Mouse (Mus musculus): ENCODE measurements at regions not wholly inside any gene's neighbourhood (a gene's known extent, or its start where the extent isn't known, plus 50 kb on each side); places are given as distances from the start of the nearest gene placed in this dataset.

DNA sequence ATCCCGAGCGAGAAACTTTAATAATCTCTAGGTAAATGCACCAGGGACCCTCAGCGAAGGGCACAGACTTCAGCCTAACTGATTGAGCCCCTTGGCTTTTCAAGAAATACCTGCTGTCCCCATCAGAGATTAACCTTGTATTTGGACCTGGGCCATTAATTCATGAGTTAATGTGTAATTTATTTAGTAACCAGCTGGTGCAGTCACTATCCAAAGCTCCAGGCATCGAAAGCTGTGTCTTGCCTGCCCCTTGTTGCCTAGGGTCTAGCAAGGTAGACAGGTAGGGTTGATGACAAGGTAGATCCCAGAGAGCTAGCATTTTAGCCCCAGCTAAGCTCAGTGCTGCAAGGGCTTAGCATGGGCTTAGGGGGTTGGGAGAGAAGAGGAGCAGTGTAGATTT, 80.9 kb upstream of the Runx1 start:
- 84% methylated on average over 4 of the region's 4 CpGs for WGBS
- no peaks in the 10 kb centered on the region for H3K36me3 ChIP-seq (ENCODE audit: control insufficient read depth, insufficient read depth, low read length)

GRCm38 (mm10) chr16:92905626-92906025, 79.7 kb upstream of the Runx1 start:
- Histone ChIP-seq H3K27me3 (replicated peaks; ENCODE audit: control insufficient read depth, insufficient read depth, low read length) (no peaks in the 10 kb centered on the region), H3K36me3 (ENCODE audit: control insufficient read depth, insufficient read depth, low read length) (no peaks in the 10 kb centered on the region), H3K4me1 (ENCODE audit: control insufficient read depth, insufficient read depth, low read length) (no peaks in the 10 kb centered on the region), H3K9me3 (ENCODE audit: control insufficient read depth, low read length) (no peaks in the 10 kb centered on the region), H3K27ac (ENCODE audit: low read length) (no peak overlapping the region), H3K4me3 (ENCODE audit: low read length) (no peak overlapping the region), H3K9ac (ENCODE audit: low read depth, low read length) (no peak overlapping the region), H3K4me2 (ENCODE audit: low read depth, low read length) (no peak overlapping the region)
- ATAC-seq, result no peak
- 92% methylated on average over 6 of the region's 6 CpGs for WGBS

More for the DNA sequence above, 80.9 kb upstream of the Runx1 start:
- Histone ChIP-seq H3K9me3 (ENCODE audit: control insufficient read depth, low read length) (no peaks in the 10 kb centered on the region; the same call in 1 of the 2 replicates), H3K4me3 (ENCODE audit: low read length) (no peak overlapping the region), H3K27me3 (replicated peaks; ENCODE audit: control insufficient read depth, insufficient read depth, low read length) (no peaks in the 10 kb centered on the region), H3K4me1 (ENCODE audit: control insufficient read depth, insufficient read depth, low read length) (no peaks in the 10 kb centered on the region), H3K27ac (ENCODE audit: low read length) (no peak overlapping the region), H3K9ac (ENCODE audit: low read depth, low read length) (no peak overlapping the region), H3K4me2 (ENCODE audit: low read depth, low read length) (no peak overlapping the region)
- no peak for ATAC-seq

DNA sequence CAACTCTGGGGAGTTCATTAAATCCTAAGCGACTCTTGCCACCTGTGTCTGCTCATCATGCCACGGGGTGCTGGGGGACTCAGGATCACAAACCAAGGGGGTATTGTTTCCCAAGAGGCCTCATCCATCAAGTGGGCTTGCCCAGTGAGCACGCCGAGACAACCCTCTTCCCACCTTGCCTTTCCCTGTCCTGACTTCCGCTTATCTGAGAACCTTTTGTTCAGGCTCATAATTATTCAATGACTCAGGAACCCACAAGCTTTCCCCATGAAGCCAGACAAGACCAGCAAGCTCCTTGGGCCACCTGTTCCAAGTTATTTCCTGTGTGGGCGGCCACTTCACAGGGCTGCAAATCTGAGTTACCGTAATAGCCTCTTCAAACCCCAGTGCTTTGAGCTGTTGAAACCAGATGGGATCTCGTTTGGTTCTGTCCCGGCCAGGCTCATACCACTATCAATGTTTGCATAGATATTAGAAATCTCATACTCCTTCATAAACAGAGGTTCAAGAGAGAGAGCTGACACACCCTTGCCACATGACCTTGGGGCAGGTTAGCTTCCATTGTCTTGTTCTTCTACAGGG, 78.0 kb upstream of the Runx1 start:
- WGBS, result 47% methylated on average over 9 of the region's 9 CpGs
- Histone ChIP-seq H3K36me3 (ENCODE audit: control insufficient read depth, insufficient read depth, low read length) (no peaks in the 10 kb centered on the region), H3K4me1 (ENCODE audit: control insufficient read depth, insufficient read depth, low read length) (no peaks in the 10 kb centered on the region), H3K27ac (ENCODE audit: low read length) (no peak overlapping the region), H3K27me3 (replicated peaks; ENCODE audit: control insufficient read depth, insufficient read depth, low read length) (no peaks in the 10 kb centered on the region), H3K9me3 (ENCODE audit: control insufficient read depth, low read length) (no peaks in the 10 kb centered on the region), H3K4me3 (ENCODE audit: low read length) (no peak overlapping the region), H3K4me2 (ENCODE audit: low read depth, low read length) (no peak overlapping the region), H3K9ac (ENCODE audit: low read depth, low read length) (no peak overlapping the region)
- no peak for ATAC-seq

DNA sequence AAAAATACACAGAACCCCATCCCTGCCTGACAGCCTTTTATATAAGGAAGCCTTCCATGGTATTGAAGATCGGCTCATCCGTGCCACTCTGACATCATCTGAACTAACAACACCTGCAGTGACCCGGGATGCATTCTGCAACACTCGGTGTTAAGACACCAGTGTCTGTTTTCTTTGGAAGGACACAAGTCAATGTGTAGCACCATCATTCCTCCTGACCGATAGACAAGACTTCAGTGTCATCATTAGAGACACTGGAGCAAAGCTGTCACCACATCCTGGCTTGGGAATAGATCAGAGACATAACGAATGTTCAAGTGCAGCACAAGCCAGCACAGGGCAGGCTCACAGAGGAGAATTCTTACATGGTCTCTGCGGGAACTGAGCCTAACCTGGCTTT, 77.5 kb upstream of the Runx1 start:
- no peak for ATAC-seq
- Histone ChIP-seq H3K4me3 (ENCODE audit: low read length) (no peak overlapping the region), H3K36me3 (ENCODE audit: control insufficient read depth, insufficient read depth, low read length) (no peaks in the 10 kb centered on the region), H3K27ac (ENCODE audit: low read length) (no peak overlapping the region), H3K4me2 (ENCODE audit: low read depth, low read length) (no peak overlapping the region), H3K9me3 (ENCODE audit: control insufficient read depth, low read length) (no peaks in the 10 kb centered on the region), H3K27me3 (replicated peaks; ENCODE audit: control insufficient read depth, insufficient read depth, low read length) (no peaks in the 10 kb centered on the region), H3K4me1 (ENCODE audit: control insufficient read depth, insufficient read depth, low read length) (no peaks in the 10 kb centered on the region), H3K9ac (ENCODE audit: low read depth, low read length) (no peak overlapping the region)
- WGBS, result 91% methylated on average over 7 of the region's 7 CpGs

DNA sequence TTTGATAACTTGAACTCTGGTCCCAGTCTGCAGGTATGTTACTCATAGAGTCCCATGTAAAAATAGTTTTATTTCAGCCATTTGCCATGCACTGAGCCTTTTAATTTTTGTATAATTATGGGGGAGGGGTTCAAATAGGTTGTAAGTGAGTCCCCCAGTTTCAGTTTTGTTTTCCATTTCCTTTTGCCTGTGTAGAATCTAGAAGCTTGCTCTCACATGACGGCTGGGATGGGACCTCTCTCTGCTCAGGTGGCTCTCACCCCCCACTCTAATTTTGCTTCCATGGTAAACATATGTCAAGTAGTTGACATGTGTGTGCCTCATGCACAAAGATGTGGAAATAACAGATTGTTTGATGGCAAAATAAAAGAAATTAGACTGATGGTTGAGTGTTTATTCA, 73.8 kb upstream of the Runx1 start:
- Histone ChIP-seq H3K27me3 (replicated peaks; ENCODE audit: control insufficient read depth, insufficient read depth, low read length) (no peaks in the 10 kb centered on the region), H3K36me3 (ENCODE audit: control insufficient read depth, insufficient read depth, low read length) (no peaks in the 10 kb centered on the region), H3K9ac (ENCODE audit: low read depth, low read length) (no peak overlapping the region), H3K9me3 (ENCODE audit: control insufficient read depth, low read length) (no peaks in the 10 kb centered on the region), H3K27ac (ENCODE audit: low read length) (no peak overlapping the region), H3K4me3 (ENCODE audit: low read length) (no peak overlapping the region), H3K4me1 (ENCODE audit: control insufficient read depth, insufficient read depth, low read length) (no peaks in the 10 kb centered on the region), H3K4me2 (ENCODE audit: low read depth, low read length) (no peak overlapping the region)
- ATAC-seq, result no peak
- WGBS, result 68% methylated on average over 1 of the region's 1 CpGs

- WGBS, result 66% methylated on average over 2 of the region's 2 CpGs
- no peak overlapping the region for H3K27ac ChIP-seq (ENCODE audit: low read length)
- H3K9ac ChIP-seq (ENCODE audit: low read depth, low read length), result no peak overlapping the region
- no peak overlapping the region for H3K4me3 ChIP-seq (ENCODE audit: low read length)
- H3K9me3 ChIP-seq (ENCODE audit: control insufficient read depth, low read length), result no peaks in the 10 kb centered on the region
- H3K4me2 ChIP-seq (ENCODE audit: low read depth, low read length), result no peak overlapping the region
- H3K27me3 ChIP-seq (replicated peaks; ENCODE audit: control insufficient read depth, insufficient read depth, low read length), result no peaks in the 10 kb centered on the region
- no peaks in the 10 kb centered on the region for H3K36me3 ChIP-seq (ENCODE audit: control insufficient read depth, insufficient read depth, low read length)
- no peaks in the 10 kb centered on the region for H3K4me1 ChIP-seq (ENCODE audit: control insufficient read depth, insufficient read depth, low read length)
- no peak for ATAC-seq
Measured at GRCm38 (mm10) chr16:92891741-92892140, 65.8 kb upstream of the Runx1 start.

GRCm38 (mm10) chr16:92890713-92891112, 64.8 kb upstream of the Runx1 start:
- Histone ChIP-seq H3K4me3 (ENCODE audit: low read length) (no peak overlapping the region), H3K9ac (ENCODE audit: low read depth, low read length) (no peak overlapping the region), H3K4me1 (ENCODE audit: control insufficient read depth, insufficient read depth, low read length) (no peaks in the 10 kb centered on the region), H3K27ac (ENCODE audit: low read length) (no peak overlapping the region), H3K36me3 (ENCODE audit: control insufficient read depth, insufficient read depth, low read length) (no peaks in the 10 kb centered on the region), H3K4me2 (ENCODE audit: low read depth, low read length) (no peak overlapping the region), H3K27me3 (replicated peaks; ENCODE audit: control insufficient read depth, insufficient read depth, low read length) (no peaks in the 10 kb centered on the region), H3K9me3 (ENCODE audit: control insufficient read depth, low read length) (no peaks in the 10 kb centered on the region)
- 81% methylated on average over 3 of the region's 3 CpGs for WGBS
- no peak for ATAC-seq

DNA sequence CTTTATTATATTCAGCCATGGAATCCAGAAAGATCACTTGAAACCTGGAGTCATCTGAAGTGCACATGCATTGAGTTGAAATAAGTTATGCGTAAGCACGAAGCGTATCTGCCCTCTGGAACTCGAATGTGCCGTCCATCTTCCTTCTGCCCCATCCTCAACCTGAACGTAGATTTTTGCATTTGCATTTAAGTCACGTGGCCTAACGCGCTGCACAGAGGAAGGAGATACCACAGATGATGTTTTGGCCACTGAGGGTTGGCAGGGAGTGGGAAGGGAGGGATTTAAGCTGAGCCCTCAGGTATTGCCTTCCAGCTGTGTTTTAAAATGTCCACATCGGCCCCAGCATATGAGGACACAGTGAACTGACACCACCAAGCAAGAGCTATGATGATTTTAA, 63.6 kb upstream of the Runx1 start:
- no peak overlapping the region for H3K27ac ChIP-seq (ENCODE audit: low read length)
- H3K27me3 ChIP-seq (replicated peaks; ENCODE audit: control insufficient read depth, insufficient read depth, low read length), result no peaks in the 10 kb centered on the region
- ATAC-seq, result no peak
- 87% methylated on average over 10 of the region's 10 CpGs for WGBS
- H3K9me3 ChIP-seq (ENCODE audit: control insufficient read depth, low read length), result no peaks in the 10 kb centered on the region
- no peaks in the 10 kb centered on the region for H3K36me3 ChIP-seq (ENCODE audit: control insufficient read depth, insufficient read depth, low read length)
- H3K4me1 ChIP-seq (ENCODE audit: control insufficient read depth, insufficient read depth, low read length), result no peaks in the 10 kb centered on the region
- H3K9ac ChIP-seq (ENCODE audit: low read depth, low read length), result no peak overlapping the region
- H3K4me2 ChIP-seq (ENCODE audit: low read depth, low read length), result no peak overlapping the region
- no peak overlapping the region for H3K4me3 ChIP-seq (ENCODE audit: low read length)

DNA sequence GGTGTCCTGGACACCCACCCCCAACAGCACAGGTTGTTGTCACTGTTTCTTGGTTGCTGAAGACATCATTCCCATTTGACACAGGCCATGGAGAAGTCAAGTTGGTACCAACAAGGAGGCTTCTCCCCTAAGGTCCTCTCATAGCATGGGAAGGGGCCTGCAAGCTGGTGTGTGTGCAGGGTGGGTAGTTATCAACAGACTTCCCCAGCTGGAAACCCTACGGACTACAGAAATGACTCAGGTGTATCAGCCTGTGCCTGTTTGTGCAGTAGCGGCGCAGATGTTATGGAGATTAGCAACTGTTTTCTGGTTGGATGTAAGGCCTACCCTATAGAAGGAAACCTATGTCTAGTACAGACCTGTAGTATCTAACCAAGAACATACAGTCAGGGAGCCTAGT, 60.3 kb upstream of the Runx1 start:
- Histone ChIP-seq H3K4me1 (ENCODE audit: control insufficient read depth, insufficient read depth, low read length) (no peaks in the 10 kb centered on the region), H3K9ac (ENCODE audit: low read depth, low read length) (no peak overlapping the region), H3K4me3 (ENCODE audit: low read length) (no peak overlapping the region), H3K9me3 (ENCODE audit: control insufficient read depth, low read length) (no peaks in the 10 kb centered on the region), H3K27ac (ENCODE audit: low read length) (no peak overlapping the region), H3K36me3 (ENCODE audit: control insufficient read depth, insufficient read depth, low read length) (no peaks in the 10 kb centered on the region), H3K27me3 (replicated peaks; ENCODE audit: control insufficient read depth, insufficient read depth, low read length) (no peaks in the 10 kb centered on the region), H3K4me2 (ENCODE audit: low read depth, low read length) (no peak overlapping the region)
- ATAC-seq, result no peak
- 97% methylated on average over 3 of the region's 3 CpGs for WGBS

GRCm38 (mm10) chr16:92883821-92884272, 57.9 kb upstream of the Runx1 start:
- Histone ChIP-seq H3K9me3 (ENCODE audit: control insufficient read depth, low read length) (no peaks in the 10 kb centered on the region), H3K4me1 (ENCODE audit: control insufficient read depth, insufficient read depth, low read length) (no peaks in the 10 kb centered on the region), H3K36me3 (ENCODE audit: control insufficient read depth, insufficient read depth, low read length) (no peaks in the 10 kb centered on the region), H3K4me3 (ENCODE audit: low read length) (no peak overlapping the region), H3K27me3 (replicated peaks; ENCODE audit: control insufficient read depth, insufficient read depth, low read length) (no peaks in the 10 kb centered on the region), H3K4me2 (ENCODE audit: low read depth, low read length) (no peak overlapping the region), H3K27ac (ENCODE audit: low read length) (no peak overlapping the region), H3K9ac (ENCODE audit: low read depth, low read length) (no peak overlapping the region)
- no peak for ATAC-seq
- 53% methylated on average over 12 of the region's 12 CpGs for WGBS

Data from intestine, embryonic 16.5 days (tissue).